Mouse (Mus musculus): ENCODE data around the gene Pwwp2a.

Gene Pwwp2a

DNA sequence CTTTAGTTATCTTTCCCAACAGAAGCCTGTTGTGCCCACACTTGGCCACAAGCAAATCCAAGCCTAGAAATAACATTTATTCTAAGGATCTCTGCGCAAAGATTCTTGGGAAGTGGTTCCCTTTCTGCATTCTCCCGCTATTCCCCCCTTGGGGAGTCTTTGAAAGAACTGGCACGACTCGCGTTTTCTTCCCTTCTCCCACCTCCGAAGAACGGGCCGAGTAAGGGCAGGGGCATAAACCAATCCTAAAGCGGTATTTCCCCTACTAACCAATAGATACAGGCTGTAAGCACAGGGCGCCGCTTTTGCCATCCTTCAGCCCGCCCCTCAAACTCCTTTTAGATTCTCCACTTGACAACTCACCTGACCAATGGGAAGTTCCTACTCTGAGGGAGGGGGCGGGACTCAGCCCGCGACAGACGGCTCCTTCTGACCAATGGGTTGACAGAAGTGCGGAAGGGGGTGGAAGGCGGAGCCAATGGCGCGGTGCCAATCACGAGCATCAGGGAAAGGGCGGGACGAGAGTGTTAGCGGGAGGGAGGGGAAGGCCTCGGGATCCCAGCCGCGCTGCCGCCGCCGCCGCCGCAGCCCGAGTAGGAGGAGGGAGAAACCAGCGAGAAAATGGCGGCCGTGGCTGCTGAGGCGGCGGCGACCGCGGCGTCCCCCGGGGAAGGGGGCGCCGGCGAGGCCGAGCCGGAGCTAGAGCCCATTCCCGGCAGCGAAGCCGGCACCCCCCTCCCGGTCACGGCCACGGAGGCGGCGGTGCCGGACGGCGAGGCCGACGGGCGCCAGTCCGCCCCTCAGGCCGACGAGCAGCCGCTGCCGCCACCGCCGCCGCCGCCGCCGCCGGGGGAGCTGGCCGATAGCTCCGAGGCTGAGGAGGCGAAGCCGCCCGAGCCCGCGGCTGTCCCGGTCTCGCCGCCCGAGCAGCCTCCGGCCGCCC is at the start of gene Pwwp2a:
TSS of gene Pwwp2a (plus strand) at position 527 of the 943 bp plus-strand sequence.
- peak; percentile 98 for ATAC-seq (ENCODE audit: insufficient number of reproducible peaks, low FRiP score, low TSS enrichment)

DNA sequence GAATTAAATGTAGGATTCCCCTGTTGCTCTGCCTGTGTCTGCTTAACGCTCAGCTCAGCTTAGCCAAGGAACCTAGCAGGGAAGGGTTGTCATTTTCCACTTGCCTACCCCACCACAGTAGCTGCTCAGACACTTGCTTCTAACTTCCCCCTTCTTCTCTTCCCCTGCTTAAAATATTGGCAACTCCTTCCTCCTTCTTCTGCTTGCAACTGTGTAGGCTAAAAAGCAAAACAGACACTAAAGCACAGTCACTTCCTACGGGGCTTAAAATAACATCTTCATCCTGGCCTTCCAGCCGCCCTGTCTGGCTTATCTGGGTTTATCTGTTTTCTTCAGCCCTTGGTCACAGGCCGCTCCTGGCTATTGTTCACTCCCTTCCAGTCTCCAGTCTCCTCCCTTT is 49.2 kb upstream of the Pwwp2a start:
- no peak for ATAC-seq (ENCODE audit: insufficient number of reproducible peaks, low FRiP score, low TSS enrichment)

DNA sequence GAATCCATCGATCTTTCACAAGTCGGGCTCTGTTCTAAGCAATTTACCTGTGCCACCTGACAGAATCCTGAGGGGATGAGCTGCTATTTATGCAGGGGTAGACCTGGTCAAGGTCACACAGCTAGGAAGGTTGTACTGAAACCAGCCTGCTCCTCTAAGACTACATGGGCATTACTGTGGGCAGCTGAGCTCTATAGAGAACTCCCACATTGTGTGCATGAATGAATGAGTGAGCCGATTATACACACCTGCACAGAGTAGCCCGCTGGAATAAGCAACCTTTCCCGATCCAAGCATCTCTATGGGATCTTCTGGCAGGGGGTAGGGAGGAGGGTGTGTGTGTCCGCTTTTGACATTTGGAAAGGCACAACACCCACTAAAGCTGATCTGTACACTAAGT is 48.6 kb upstream of the Pwwp2a start:
- no peak for ATAC-seq (ENCODE audit: insufficient number of reproducible peaks, low FRiP score, low TSS enrichment)

DNA sequence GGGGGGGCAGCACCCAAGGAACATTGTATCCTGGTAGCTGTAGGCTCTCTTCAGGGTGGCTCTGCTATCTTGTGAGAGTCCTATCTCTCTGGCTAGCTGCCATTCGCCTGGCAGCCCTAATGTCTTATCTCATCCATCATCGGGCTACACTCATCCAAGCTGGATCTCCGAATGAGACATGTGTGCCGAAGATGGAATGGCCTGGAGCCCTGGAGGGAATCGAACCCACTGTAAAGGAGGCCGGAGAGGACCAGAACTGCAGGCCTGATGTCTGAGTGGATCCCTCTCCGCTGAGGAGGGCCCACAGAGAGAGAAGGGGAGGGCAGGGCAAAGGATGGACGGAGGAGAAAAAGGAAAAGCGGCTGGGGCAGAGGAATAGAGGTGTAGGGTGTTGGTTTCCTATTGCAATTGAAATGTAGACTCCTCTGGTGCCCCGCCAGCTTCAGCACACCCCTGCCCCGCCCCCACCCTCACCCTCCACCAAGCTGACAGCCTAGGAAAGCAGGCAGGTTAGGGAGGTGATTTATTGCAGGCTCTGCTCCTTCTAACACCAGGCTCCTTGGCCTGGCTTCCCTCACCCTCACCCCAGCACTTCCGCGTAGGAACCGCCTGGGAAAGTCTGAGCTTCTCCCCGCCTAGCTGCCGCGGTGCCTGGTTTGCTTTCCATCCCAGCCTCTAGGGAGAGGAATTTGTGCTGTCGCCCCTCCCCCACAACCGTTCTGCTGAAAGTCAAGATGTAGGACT is 48.0 kb upstream of the Pwwp2a start:
- no peak for ATAC-seq (ENCODE audit: insufficient number of reproducible peaks, low FRiP score, low TSS enrichment)

DNA sequence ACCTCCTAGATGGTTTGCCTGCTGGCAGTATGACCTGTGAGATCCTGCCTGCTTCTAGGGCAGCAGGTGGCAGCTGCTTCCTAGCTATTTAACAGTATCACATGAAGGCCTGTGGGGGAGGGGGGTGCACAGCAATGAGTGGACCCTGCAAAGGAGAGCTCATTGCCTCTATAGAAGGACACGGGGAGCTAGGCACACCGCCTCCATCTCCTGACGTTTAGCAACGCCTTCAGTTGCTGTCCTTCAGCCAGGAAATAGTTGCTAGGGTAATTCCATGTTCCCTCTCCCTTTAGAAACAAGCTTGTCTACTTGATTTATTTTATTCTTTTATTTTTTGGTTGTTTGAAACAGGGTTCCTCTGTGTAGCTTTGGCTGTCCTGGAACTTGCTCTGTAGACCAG is 45.0 kb upstream of the Pwwp2a start:
- ATAC-seq (ENCODE audit: insufficient number of reproducible peaks, low FRiP score, low TSS enrichment): no peak

DNA sequence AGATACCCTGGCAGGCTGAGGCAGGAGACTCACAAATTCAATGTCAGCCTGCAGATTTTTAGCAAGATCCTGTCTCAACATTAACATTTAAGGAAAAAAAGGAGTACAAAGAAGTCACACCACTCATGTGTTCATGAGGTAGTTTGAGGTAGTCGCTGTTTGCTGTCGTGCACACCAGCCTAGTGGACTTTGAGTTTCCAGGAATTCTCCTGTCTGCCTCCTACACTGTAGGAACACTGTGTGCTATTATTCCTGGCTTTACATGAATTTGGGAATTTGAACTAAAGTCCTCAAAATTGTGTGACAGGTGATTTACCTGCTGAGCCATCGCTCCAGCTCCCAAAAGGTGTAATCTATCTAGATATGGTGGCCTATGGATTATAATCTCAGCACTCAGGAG is 43.3 kb upstream of the Pwwp2a start:
- no peak for ATAC-seq (ENCODE audit: insufficient number of reproducible peaks, low FRiP score, low TSS enrichment)

DNA sequence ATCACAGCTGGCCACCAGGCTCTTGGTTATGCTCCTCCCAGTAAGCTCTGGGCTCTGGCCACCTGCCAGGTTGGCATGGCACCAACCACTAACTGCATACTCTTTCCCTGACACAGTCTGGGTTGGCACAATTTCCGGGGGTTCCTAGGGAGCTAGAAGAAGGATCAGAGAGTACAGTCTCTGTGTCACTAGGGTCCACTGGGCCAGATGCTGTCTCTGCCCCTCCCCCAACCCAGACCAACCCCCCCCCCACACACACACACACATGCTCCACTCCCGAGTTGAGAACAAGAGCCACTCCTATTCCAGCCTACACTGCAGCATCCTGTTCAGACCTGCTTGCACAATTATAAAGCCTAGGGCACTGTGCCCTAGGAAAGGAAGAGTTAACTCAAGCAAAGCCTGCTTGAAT is 38.6 kb upstream of the Pwwp2a start:
- ATAC-seq (ENCODE audit: insufficient number of reproducible peaks, low FRiP score, low TSS enrichment): no peak

DNA sequence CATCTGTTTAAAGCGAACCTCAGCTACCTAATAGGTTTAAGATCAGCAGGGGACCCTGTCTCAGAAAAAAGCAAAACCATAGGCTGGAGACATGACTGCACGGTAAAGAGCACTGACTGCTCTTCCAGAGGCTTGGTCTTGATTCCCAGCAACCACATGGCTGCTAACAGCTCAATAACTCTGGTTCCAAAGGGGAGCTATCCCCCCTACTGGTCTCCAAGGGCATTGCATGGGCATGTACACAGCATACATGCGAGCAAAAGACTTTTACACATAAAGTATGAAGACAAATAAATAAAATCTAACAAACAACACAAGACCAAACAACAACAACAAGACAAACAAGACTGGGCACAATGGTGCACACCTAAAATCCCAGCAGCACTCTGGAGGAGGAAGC is 36.5 kb upstream of the Pwwp2a start:
- ATAC-seq (ENCODE audit: insufficient number of reproducible peaks, low FRiP score, low TSS enrichment): no peak

DNA sequence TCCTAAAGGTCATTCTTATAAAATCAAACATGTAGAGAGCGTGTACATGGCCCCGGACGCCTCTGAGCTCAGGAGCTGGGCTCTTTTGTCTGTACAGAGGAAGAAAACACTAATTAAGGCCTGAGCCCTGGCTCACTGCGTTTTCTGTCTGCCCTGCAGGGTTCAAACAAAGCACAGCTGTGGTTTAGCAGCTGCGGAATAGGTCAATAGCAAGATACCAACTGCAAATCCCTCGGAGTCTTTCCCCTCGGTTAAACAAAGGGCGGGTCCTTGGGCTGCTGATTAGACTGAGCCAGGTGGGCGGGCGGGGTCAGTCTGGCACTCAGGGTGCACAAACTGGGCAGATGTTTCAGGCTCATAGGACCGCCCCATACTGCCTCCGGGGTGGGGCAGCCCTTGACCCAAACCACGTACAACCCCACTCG is 28.7 kb upstream of the Pwwp2a start:
- ATAC-seq (ENCODE audit: insufficient number of reproducible peaks, low FRiP score, low TSS enrichment): no peak

DNA sequence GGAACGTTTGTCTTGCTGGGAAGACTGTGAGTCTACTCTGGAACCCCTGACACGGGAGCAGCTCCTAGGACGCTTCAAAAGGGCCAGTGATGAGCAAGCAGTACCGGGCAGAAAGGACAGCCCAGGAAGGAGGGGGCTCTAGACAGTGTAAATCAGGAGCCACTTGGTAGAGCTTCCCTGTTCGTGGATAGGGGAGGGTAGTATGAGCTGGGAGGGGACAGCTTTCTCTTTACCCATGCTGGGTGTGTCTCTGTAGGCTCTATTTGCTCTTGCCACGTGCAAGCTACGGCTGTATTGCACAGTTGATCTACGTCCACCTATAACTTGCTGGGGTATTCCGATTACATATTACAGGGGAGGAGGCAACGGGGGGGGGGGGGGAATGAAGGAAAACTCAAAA is 25.3 kb upstream of the Pwwp2a start:
- ATAC-seq (ENCODE audit: insufficient number of reproducible peaks, low FRiP score, low TSS enrichment): no peak

DNA sequence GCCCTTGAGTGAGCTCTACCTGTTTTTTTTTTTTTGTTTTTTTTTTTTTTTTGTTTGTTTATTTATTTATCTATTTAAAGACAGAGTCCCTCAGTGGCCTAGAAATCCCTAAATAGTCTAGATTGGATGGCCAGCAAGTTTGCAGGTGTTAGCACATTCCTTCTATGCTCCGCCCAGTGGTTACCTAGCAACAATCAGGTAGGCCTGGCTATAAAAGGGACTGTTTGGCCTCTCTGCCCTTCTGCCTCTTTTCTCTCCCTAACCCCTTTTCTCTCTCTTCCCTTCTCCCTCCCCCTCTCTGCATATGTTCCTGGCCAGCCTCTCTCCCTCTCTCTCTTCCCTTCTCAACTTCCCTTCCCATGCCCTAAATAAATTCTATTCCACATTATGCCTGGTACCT is 23.8 kb upstream of the Pwwp2a start:
- ATAC-seq (ENCODE audit: insufficient number of reproducible peaks, low FRiP score, low TSS enrichment): no peak

DNA sequence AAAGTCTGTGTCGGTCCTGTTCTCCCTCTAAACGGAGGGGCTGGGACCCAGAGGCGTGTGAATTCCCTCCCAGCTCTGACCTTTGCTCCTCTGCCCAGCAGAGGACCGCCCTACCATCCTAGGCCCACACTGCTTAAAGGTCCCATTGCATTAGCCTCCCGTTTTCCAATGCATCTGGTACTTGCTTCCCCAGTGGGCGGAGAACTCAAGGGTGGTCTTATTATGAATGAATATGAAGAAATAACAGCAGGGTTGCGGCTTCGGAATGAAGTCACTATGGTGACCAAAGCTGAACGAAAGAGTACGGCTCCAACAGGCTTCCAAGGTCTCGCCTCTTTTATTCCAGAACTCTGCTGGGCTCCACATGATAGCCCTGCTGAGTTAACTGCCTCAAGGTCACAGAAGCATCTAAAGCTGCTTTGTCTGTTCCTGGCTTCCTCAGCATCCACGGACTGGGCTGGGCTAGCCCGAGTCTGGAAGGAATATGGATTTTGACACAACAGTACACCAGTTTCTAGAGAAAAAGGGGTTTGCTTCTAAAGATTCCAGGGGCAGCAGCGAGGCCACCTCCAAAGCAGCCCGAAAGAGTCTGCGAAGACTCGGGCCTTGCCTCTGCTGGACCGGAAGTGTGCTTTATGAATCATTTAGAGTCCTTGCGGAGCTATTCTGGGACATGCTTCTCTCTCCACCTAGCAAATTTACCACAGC is 14.6 kb upstream of the Pwwp2a start:
- no peak for ATAC-seq (ENCODE audit: insufficient number of reproducible peaks, low FRiP score, low TSS enrichment)

DNA sequence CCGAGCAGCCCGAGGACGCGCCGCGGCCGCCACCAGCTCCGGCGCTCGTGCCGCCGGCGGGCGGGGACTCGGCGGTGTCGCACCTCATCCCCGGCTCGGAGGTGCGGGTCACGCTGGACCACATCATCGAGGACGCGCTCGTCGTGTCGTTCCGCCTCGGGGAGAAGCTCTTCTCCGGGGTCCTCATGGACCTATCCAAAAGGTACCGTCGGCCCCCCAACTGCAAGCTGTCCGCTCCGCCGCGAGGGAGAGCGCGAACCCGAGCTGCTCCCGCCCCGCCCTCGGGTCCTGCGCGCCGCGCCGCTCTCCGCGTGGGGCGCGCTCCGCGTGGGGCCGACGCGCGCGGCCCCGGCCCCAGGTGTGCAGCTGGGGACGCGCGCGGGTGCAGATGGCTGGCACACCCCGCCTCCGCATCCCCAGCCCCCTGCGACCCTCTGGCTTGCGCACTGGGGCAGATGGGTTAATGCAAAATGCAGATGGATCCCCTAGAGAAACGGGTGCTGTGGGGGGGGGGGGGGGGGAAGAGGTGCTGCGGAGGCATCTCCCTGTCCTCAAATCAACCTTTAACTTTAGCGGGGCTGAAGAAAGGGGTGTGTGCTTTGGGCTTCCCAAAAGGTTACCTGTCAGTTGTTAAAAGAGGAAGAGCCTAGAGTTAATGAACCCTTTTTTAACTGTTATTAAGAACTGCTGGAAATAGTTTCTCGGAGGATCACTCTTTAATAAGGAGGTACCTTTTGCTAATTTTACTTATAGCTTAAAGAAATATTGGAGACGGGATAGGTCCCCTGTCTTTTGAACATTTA is 818 bp downstream of the Pwwp2a start:
- peak; percentile 50 for ATAC-seq (ENCODE audit: insufficient number of reproducible peaks, low FRiP score, low TSS enrichment)

DNA sequence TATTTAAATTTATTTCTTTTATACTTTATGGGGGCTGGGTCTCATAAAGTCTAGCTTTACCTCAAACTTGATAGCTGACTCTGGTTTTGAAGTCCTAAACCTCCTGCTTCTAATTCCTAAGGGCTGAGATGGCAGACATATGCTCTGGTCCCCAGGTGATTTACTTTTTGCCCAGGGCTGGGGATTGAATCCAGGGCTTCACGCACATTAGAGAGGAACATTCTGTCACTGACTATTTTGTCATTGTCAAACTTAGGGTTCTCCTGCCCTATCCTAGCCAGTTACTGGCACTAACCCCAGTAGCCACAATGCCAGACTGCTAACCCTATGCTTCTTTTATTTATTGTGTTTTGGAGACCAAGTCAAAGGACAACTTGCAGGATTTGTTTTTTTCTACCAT is 7.1 kb downstream of the Pwwp2a start:
- peak; percentile 49; the same call in 1 of the 2 replicates for ATAC-seq (ENCODE audit: insufficient number of reproducible peaks, low FRiP score, low TSS enrichment)

DNA sequence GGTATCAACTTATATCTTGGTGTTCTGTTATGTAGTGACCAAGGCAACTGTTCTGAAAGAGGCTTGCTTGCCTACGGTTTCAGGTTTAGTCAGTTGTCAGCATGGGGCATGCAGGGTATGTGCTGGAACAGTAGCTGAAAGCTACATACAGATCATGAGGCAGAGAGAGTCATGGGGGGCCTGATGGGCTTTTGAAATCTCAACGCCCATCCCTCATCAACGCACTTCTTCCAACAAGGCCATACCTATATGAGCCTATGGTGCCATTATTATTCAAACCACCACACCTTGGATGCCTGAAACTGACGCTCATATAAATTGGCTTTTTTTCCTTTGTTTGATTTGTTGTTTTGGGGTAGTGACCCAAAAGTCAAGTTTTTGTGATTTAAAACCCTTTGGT is 14.8 kb downstream of the Pwwp2a start:
- ATAC-seq (ENCODE audit: insufficient number of reproducible peaks, low FRiP score, low TSS enrichment): no peak

DNA sequence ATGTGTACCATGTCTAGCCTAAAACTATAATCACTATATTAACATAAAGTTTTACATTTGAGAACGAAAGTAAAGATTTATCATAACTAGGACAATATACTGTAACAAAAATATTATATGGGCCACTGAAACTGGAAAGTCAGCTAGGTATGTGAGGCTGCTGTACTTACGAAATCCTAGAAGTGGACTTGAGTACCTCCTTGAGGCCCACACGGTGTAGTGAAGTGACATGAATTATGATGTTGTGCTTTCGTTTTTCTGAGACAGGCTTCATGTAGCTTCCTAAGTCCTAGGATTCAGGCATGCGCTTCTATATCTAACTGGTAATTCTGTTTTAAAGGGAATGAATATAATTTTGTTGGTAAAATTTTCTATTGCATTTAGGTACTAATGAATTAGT is 16.8 kb downstream of the Pwwp2a start:
- ATAC-seq (ENCODE audit: insufficient number of reproducible peaks, low FRiP score, low TSS enrichment): no peak

DNA sequence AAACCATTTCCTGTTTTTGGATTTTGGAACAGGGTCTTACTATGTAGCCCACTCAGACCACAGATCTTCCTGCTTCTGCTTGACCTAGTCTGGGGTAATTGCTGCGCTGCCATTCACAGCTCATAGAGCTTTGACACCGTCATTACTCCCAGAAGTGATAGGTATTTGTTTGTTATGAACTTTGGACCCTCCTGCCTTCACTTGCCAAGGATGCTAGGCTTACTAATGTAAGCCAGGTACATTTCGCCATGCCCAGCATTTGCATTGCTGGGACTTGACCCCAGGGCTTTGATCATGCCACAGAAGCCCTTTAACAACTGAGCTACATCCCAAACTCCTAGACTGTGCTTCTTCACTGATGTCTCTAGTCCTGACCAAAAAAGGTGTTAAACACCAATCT is 18.5 kb downstream of the Pwwp2a start:
- no peak for ATAC-seq (ENCODE audit: insufficient number of reproducible peaks, low FRiP score, low TSS enrichment)

DNA sequence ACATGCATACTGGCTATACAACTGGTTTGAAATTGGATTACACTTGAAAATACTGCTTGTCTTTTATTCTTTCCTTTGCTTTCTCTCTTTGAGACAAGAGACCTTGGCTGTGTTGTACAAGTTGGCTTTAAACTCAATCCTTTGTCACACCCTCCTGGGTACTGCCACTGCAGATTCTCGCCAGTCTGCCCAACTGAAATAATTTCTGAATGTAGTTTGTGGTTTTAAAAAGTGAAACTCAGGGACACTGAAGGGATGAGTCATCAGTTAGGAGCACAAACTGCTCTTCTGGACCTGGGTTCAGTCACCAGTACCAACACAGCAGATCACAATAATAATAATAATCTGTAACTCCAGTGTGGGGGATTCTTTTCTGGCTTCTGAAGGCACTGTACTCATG is 21.8 kb downstream of the Pwwp2a start:
- no peak for ATAC-seq (ENCODE audit: insufficient number of reproducible peaks, low FRiP score, low TSS enrichment)

DNA sequence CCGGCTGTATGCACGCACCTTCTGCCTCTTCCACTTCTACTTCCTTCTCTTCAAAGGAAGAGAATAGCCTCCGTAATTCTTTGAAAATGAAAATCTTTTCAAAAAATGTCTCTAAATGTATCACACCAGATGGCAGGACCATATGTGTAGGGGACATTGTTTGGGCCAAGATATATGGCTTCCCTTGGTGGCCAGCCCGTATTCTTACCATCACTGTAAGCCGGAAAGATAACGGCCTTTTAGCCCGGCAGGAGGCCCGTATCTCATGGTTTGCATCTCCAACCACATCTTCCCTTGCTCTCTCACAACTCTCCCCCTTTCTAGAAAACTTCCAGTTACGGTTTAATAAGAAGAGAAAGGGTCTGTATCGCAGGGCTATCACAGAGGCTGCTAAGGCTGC is 24.0 kb downstream of the Pwwp2a start:
- ATAC-seq (ENCODE audit: insufficient number of reproducible peaks, low FRiP score, low TSS enrichment): no peak

DNA sequence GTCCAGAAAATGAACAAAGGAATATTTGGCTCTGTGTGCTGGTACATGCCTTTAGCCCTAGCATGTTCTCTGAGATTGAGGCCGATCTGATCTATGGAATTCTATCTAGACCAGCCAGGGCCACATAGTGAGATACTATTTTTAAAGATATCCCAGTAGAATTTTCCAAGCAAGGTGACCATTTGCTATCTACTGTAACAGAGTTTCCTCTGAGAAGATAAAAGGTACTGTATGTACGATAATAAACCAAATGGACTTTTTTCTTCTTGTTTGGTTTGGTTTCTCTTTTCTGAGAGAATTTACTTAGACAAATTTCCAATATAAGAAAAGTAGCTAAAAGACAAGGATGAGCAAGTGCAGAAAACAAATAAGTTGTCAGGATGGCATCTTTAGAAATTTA is 26.6 kb downstream of the Pwwp2a start:
- no peak for ATAC-seq (ENCODE audit: insufficient number of reproducible peaks, low FRiP score, low TSS enrichment)

Measured in cerebellum, adult (tissue).